Mouse (Mus musculus) E14TG2a.4 (cell line): Measurements from ENCODE around the gene Mt3.

Source experiments
- CTCF ChIP-seq: conservative IDR thresholded peaks from 2 replicates; pipeline ENCODE4 v1.5.1; 2014; ENCODE audit warnings: low read length
- NANOG ChIP-seq: IDR thresholded peaks from 2 replicates; pipeline ENCODE4 v1.6.1; 2014; ENCODE audit warnings: borderline replicate concordance, low read length, mixed read lengths

DNA sequence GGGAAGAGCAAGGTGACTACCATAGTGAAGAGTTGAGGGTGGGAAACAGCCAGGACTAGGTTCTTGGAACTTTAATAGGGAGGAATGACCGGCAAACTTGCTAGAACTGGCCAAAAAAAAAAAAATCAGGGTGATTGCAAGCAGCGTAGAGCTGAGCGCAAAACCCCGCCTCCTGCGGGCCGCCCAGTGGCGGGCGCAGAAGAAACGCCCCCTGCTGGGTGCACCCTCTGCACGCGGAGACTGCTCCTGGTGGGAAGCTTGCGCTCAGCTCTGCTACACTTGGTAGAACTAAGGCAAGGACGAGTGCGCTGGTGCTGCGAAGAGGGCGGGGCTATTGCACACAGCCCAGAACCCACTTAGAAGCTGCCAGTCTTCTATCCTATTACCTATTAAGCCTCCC lies 30.7 kb downstream of the Mt3 start:
- TF ChIP-seq CTCF, result no peak
- TF ChIP-seq NANOG, result no peak
